Mouse (Mus musculus): ENCODE results near the gene A230050P20Rik. TPM values are rescaled to one million over a fixed set of nuclear protein-coding genes. Genes with fewer than 3 reads are reported as not detected.
A peak's percentile ranks its signal among the peaks of the same experiment; 100 is the strongest.

The A230050P20Rik gene
- polyA plus RNA-seq, 1 experiment from 2014 or later, result 1.4 TPM

- Histone ChIP-seq H3K9me3 (no peaks in the 10 kb centered on the region), H3K27me3 (ENCODE audit: insufficient read depth, poor library complexity, severe bottlenecking) (no peaks in the 10 kb centered on the region), H3K27ac (peak overlapping the region; percentile 92), H3K4me1 (replicated peaks) (peaks cover 16% of the 10 kb centered on the region), H3K36me3 (no peaks in the 10 kb centered on the region), H3K4me3 (peak overlapping the region; percentile 55)
- no peak for DNase-seq (ENCODE audit: low spot score)
- 37% methylated on average over 14 of the region's 14 CpGs for WGBS
Measured at GRCm38 (mm10) chr9:20877118-20878040, 8.9 kb downstream of the A230050P20Rik start.

GRCm38 (mm10) chr9:20878041-20878709 lies 9.7 kb downstream of the A230050P20Rik start:
- Histone ChIP-seq H3K4me3 (peak overlapping the region; percentile 55), H3K36me3 (no peaks in the 10 kb centered on the region), H3K4me1 (replicated peaks) (peaks cover 16% of the 10 kb centered on the region), H3K27me3 (ENCODE audit: insufficient read depth, poor library complexity, severe bottlenecking) (no peaks in the 10 kb centered on the region), H3K9me3 (no peaks in the 10 kb centered on the region), H3K27ac (peak overlapping the region; percentile 92)
- whole genome bisulfite sequencing, result under 1% methylated on average over 69 of the region's 69 CpGs
- peak; percentile 100 for DNase-seq (ENCODE audit: low spot score)

GRCm38 (mm10) chr9:20878710-20879065 lies 10.2 kb downstream of the A230050P20Rik start:
- no peaks in the 10 kb centered on the region for H3K36me3 ChIP-seq
- no peaks in the 10 kb centered on the region for H3K9me3 ChIP-seq
- peaks cover 16% of the 10 kb centered on the region for H3K4me1 ChIP-seq (replicated peaks)
- WGBS, result 24% methylated on average over 10 of the region's 10 CpGs
- H3K27me3 ChIP-seq (ENCODE audit: insufficient read depth, poor library complexity, severe bottlenecking), result no peaks in the 10 kb centered on the region
- peak overlapping the region; percentile 55 for H3K4me3 ChIP-seq
- DNase-seq (ENCODE audit: low spot score), result no peak
- peak overlapping the region; percentile 92 for H3K27ac ChIP-seq

- DNase-seq (ENCODE audit: low spot score), result no peak
- WGBS, result 95% methylated on average over 13 of the region's 13 CpGs
Measured at GRCm38 (mm10) chr9:20879097-20879792, 10.8 kb downstream of the A230050P20Rik start, which contains the start of gene Angptl6. Gene Angptl6 (minus strand): TSS chr9:20879727.

GRCm38 (mm10) chr9:20886563-20886962 lies 18.1 kb downstream of the A230050P20Rik start:
- Histone ChIP-seq H3K9me3 (0 out of 2 replicates have a peak, but pooled peaks cover 6% of the 10 kb centered on the region), H3K36me3 (peaks cover 25% of the 10 kb centered on the region), H3K27ac (no peak overlapping the region), H3K4me3 (no peak overlapping the region), H3K4me1 (replicated peaks) (peaks cover 15% of the 10 kb centered on the region), H3K27me3 (ENCODE audit: insufficient read depth, poor library complexity, severe bottlenecking) (no peaks in the 10 kb centered on the region)
- no peak for DNase-seq (ENCODE audit: low spot score)
- WGBS, result 93% methylated on average over 2 of the region's 2 CpGs

More at GRCm38 (mm10) chr9:20879097-20879792, 10.8 kb downstream of the A230050P20Rik start, which contains the start of gene Angptl6:
- peak within 1 kb of the TSS; percentile 92 for H3K27ac ChIP-seq
- no peaks in the 10 kb centered on the region for H3K36me3 ChIP-seq
- no peaks in the 10 kb centered on the region for H3K9me3 ChIP-seq
- H3K4me1 ChIP-seq (replicated peaks), result peaks cover 16% of the 10 kb centered on the region
- H3K27me3 ChIP-seq (ENCODE audit: insufficient read depth, poor library complexity, severe bottlenecking), result no peaks in the 10 kb centered on the region
- peak within 1 kb of the TSS; percentile 55 for H3K4me3 ChIP-seq

GRCm38 (mm10) chr9:20887191-20887590 lies 18.7 kb downstream of the A230050P20Rik start:
- WGBS, result 84% methylated on average over 6 of the region's 6 CpGs
- Histone ChIP-seq H3K4me1 (replicated peaks) (peaks cover 15% of the 10 kb centered on the region), H3K36me3 (peaks cover 31% of the 10 kb centered on the region), H3K27me3 (ENCODE audit: insufficient read depth, poor library complexity, severe bottlenecking) (no peaks in the 10 kb centered on the region), H3K27ac (0 out of 2 replicates have a peak overlapping the region, but pooled peaks have one; percentile 35), H3K4me3 (peak overlapping the region; percentile 98; the same call in 1 of the 2 replicates), H3K9me3 (0 out of 2 replicates have a peak, but pooled peaks cover 6% of the 10 kb centered on the region)
- DNase-seq (ENCODE audit: low spot score), result no peak

- Histone ChIP-seq H3K27ac (peak within 1 kb of the TSS; percentile 94), H3K27me3 (ENCODE audit: insufficient read depth, poor library complexity, severe bottlenecking) (no peaks in the 10 kb centered on the region), H3K9me3 (0 out of 2 replicates have a peak, but pooled peaks cover 6% of the 10 kb centered on the region), H3K4me1 (replicated peaks) (peaks cover 15% of the 10 kb centered on the region), H3K36me3 (peaks cover 37% of the 10 kb centered on the region), H3K4me3 (peak within 1 kb of the TSS; percentile 98)
- peak; percentile 95 for DNase-seq (ENCODE audit: low spot score)
- under 1% methylated on average over 43 of the region's 43 CpGs for WGBS
Measured at GRCm38 (mm10) chr9:20887704-20888385, 19.4 kb downstream of the A230050P20Rik start, which contains the start of gene Ppan. Gene Ppan (plus strand): TSS chr9:20888175.

- WGBS, result under 1% methylated on average over 30 of the region's 30 CpGs
- H3K36me3 ChIP-seq, result peaks cover 43% of the 10 kb centered on the region
- peaks cover 15% of the 10 kb centered on the region for H3K4me1 ChIP-seq (replicated peaks)
- no peaks in the 10 kb centered on the region for H3K27me3 ChIP-seq (ENCODE audit: insufficient read depth, poor library complexity, severe bottlenecking)
- H3K27ac ChIP-seq, result peak overlapping the region; percentile 94
- H3K9me3 ChIP-seq, result 0 out of 2 replicates have a peak, but pooled peaks cover 6% of the 10 kb centered on the region
- peak overlapping the region; percentile 98 for H3K4me3 ChIP-seq
- DNase-seq (ENCODE audit: low spot score), result no peak
Measured at GRCm38 (mm10) chr9:20888386-20888765, 19.9 kb downstream of the A230050P20Rik start.

- Histone ChIP-seq H3K27me3 (ENCODE audit: insufficient read depth, poor library complexity, severe bottlenecking) (no peaks in the 10 kb centered on the region), H3K4me3 (peak overlapping the region; percentile 98), H3K36me3 (peaks cover 54% of the 10 kb centered on the region), H3K4me1 (replicated peaks) (peaks cover 15% of the 10 kb centered on the region), H3K27ac (no peak overlapping the region), H3K9me3 (0 out of 2 replicates have a peak, but pooled peaks cover 5% of the 10 kb centered on the region)
- DNase-seq (ENCODE audit: low spot score), result no peak
- 88% methylated on average over 29 of the region's 29 CpGs for WGBS
Measured at GRCm38 (mm10) chr9:20889185-20890141, 21.0 kb downstream of the A230050P20Rik start.

GRCm38 (mm10) chr9:20890411-20890810 lies 22.0 kb downstream of the A230050P20Rik start:
- no peak for DNase-seq (ENCODE audit: low spot score)
- WGBS, result 94% methylated on average over 5 of the region's 5 CpGs
- Histone ChIP-seq H3K36me3 (peaks cover 63% of the 10 kb centered on the region), H3K27ac (no peak overlapping the region), H3K27me3 (ENCODE audit: insufficient read depth, poor library complexity, severe bottlenecking) (no peaks in the 10 kb centered on the region), H3K4me1 (replicated peaks) (peaks cover 15% of the 10 kb centered on the region), H3K9me3 (no peaks in the 10 kb centered on the region), H3K4me3 (peak overlapping the region; percentile 11)
